Mouse (Mus musculus) embryonic fibroblast, embryonic 13.5 days (primary cell): ENCODE data around the gene Cped1.

Experiments
- CTCF ChIP-seq: IDR thresholded peaks from 2 replicates; pipeline ENCODE4 v1.5.1; 2011; ENCODE audit warnings: mild to moderate bottlenecking, control low read depth, low read length, moderate library complexity, borderline replicate concordance; ENCODE audit not compliant: insufficient read depth
- POLR2A ChIP-seq: IDR thresholded peaks from 2 replicates; pipeline ENCODE4 v1.6.1; 2011; ENCODE audit warnings: low read depth, mild to moderate bottlenecking, control low read depth, low read length, moderate library complexity

DNA sequence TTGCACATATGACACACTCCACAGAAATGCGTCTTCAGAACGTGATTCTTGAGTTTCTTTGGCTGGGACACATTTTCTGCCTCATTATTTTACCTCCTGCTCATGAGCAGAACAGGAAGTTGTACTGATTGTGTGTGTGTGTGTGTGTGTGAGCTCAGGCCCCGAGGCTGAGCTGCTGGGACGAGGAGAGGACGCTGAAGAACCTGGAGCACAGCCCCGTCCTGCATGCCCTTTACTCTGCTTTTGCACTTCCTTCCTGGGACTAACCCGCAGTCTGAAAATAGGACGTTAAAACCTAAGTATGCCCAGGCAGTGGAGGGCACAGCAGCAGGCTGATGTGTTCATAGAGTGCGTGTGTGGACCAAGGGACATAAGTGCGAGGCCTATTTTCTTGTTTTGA, 33.9 kb downstream of the Cped1 start:
- TF ChIP-seq CTCF, result no peak
- no peak for TF ChIP-seq POLR2A
